Mouse (Mus musculus) lung, postnatal 14 days (tissue): ENCODE results near the gene Slc26a11.
A peak's percentile ranks its signal among the peaks of the same experiment; 100 is the strongest.
"Not testable (repeated sequence)": the region's sequence is repeated elsewhere in the genome, so short reads cannot be mapped to it uniquely, and the experiment has no call there.

Experiments used
- DNase-seq: peaks from one replicate; pipeline ENCODE4 v3.0.0; 2021

The Slc26a11 gene

DNA sequence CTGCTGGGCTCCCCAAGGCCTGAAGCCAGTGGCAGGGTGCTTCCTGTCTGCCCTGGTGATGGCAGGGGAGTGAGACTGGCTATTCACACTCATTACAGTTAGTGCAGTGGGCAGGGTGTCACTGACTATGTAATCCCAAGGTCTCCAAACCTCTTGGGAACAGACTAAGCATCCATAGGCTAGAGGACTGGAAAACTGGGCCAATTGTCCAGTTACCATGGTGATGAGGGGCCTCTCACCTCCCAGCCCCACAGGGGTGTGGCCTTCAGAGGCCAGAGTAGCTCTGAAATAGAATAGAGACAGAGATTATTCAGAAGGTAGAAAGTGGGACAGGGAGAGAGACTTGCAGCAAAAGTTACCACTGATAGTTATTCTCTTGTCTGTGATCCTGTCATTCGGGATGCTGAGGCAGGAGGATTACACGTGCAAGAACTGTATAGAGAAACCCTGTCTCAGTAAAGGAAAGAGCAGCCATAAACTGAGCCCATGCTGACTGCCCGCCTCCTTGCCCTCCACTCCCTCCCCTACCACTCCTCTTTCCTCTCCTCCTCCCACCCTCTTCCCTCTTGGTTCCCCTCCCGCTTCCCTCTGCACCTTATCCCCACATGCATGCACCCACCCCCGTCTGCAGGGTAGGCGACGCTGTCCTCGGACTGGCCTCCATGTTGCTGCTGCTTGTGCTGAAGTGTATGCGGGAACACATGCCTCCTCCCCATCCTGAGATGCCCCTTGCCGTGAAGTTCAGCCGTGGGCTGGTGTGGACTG lies 7.6 kb downstream of the Slc26a11 start:
- no peak for DNase-seq

- DNase-seq, result peak; percentile 79
Measured at GRCm38 (mm10) chr11:119363534-119364145, 8.3 kb downstream of the Slc26a11 start.

DNA sequence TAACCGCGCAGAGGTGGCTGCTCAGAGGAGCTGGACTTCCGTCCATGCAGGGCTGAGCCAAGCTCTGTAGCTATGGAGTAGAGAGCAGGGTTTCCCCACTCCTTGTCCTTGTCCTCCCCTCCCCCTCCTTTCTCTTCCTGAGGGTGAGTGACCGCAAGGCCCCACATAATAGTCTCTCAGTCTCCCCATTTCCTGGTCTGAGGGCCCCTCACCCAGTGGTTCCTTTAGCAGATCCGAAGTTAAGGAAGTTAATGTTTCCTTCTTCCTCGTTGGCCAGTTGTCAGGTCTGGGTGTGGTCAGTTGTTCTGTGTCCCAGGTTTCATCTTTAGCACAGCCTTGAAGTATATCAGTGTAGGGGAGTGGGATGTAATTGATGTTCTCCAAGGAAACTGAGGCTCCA lies 20.1 kb downstream of the Slc26a11 start:
- no peak for DNase-seq

- DNase-seq, result no peak
Measured at GRCm38 (mm10) chr11:119377326-119377725, 22.0 kb downstream of the Slc26a11 start.

DNA sequence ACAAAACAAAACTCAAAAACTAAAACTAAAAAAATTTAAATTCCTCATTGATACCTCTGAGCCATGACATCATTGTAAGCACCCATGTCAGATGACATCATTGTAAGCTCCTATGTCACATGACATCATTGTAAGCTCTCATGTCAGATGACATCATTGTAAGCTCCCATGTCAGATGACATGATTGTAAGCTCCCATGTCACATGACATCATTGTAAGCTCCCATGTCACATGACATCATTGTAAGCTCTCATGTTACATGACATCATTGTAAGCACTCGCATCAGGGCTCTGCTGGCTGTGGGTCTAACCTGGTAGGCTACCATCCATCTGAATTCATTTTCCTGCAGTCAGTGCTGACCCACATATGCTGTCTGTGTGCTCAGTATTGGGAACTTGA lies 23.2 kb downstream of the Slc26a11 start:
- DNase-seq, result no peak

GRCm38 (mm10) chr11:119381631-119382337 lies 26.4 kb downstream of the Slc26a11 start:
- DNase-seq, result no peak

DNA sequence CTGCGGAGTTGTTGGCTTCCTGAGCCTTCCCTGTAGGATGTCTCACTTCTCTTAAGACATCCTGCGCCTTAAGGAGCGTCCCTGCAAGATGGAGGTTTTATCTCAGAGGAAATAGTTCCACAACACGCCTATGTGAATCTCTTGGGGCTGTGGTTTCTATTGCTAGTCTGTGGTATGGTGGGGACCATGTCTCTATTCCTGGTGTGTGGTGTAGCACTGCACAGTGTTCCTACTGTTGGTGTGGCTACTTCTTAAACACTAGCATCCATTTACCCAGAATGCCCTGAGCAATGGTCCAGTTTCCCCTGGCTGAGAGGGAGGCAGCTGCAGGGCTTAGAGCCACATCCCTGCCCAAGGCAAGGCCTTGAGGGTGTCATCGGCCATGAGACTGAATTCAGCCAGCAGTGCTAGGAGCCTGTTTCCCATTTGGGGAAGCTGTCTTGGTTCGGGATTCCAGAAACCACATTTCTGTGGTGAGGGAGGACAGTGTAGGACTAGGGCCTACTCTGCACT lies 27.0 kb downstream of the Slc26a11 start:
- no peak for DNase-seq

GRCm38 (mm10) chr11:119384904-119385303 lies 29.5 kb downstream of the Slc26a11 start:
- DNase-seq, result no peak

GRCm38 (mm10) chr11:119386306-119386705 lies 30.9 kb downstream of the Slc26a11 start:
- no peak for DNase-seq

GRCm38 (mm10) chr11:119387273-119387672 lies 31.9 kb downstream of the Slc26a11 start:
- not testable (repeated sequence) for DNase-seq

DNA sequence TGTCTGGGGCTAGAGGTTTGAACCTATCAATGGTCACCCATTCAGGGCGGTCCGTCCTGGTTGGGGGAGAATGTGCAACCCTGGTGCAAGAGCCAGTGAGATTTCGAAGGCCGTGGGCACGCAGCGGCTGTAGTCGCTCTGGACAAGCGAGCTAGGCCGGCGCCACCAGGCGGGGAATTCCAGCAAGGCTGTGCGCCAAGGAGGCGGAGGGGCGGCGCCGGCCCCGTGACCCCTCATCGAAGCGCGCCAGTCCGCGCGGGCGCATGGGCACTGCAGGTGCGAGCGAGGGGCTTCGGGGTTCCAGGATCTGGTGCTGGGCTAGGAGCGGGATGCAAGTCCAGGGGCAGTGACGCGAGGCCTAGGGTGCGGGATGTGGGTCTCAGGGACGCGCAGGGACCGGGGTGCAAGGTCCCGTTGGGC lies 34.5 kb downstream of the Slc26a11 start:
- peak; percentile 85 for DNase-seq

GRCm38 (mm10) chr11:119390271-119391231 lies 35.2 kb downstream of the Slc26a11 start:
- peak; percentile 79 for DNase-seq

DNA sequence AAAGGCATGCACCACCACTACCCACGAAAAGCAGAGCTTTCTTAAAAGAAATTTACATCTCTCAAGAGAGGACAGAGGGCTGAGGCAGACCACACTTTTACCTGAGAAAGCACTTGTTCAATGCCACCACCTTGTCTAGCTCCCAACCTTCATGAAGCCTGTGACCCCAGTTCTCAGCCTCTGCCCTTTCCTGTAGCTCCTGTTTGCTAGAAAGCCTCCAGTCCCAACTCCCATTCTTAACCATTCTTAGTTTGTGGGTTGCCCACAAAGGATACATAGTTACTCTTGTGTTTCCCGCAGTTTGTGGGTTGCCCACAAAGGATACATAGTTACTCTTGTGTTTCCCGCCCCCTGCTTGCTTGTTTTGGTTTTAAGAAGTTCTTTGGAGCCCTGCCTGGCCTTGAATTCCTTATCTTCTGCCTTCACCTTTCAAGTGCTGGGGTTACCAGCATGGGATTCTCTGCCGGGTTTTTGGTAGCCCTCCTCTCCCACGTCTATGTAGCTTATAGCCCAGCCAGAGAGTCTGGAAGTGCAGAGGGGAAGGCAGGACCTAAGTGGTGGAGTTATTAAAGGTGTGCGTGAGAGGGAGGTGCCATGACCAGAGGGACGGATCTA lies 36.1 kb downstream of the Slc26a11 start:
- no peak for DNase-seq

DNA sequence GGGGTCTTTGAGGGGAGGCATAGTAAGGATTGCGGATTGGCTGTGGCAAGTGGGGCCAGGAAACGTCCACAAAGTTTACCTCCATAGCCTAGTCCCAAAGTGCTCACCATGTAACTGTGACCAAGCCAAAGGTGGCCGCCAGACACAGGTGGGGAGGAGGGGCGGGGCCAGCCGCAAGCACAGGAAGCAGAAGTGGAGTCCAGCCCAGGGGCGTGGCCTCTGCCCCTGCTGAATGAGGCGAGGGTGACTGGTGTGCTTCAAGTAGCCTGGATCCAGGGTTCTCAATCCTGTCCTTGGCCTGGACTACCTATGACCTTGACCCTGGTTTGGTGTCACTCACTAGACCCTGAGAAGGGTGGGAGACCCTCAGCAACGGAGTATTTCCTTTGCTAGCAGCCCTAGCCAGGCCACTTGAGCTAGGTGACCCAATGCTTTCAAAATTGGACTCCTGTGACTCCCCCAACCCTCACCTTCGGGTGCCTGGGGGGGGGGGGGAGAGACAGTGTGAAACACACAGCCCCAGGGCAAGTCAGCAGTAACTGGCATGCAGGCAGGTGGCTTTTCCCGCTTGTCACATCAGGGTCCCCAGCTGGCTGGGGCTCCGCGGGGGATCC lies 36.8 kb downstream of the Slc26a11 start:
- DNase-seq, result peak; percentile 80

GRCm38 (mm10) chr11:119392800-119393482 lies 37.6 kb downstream of the Slc26a11 start, which contains the start of gene Rnf213:
Rnf213 (plus strand) TSS chr11:119393100.
- DNase-seq, result peak; percentile 71

DNA sequence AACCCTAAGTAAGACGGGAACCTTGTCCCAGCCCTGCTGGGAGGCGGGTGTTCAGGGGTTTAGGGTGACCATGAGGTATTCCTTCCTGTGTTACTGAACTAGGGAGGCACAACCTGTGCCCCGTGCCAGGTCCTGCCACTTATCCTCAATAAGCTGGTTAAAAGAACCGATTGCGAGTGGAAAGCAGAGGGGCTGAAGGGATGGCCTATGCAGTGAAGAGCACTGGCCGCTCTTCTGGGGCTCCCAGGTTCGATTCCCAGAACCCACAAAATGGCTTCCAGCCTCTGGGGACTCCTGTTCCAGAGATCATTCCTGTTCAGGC lies 38.1 kb downstream of the Slc26a11 start:
- DNase-seq, result no peak

GRCm38 (mm10) chr11:119394210-119394609 lies 38.9 kb downstream of the Slc26a11 start:
- no peak for DNase-seq

DNA sequence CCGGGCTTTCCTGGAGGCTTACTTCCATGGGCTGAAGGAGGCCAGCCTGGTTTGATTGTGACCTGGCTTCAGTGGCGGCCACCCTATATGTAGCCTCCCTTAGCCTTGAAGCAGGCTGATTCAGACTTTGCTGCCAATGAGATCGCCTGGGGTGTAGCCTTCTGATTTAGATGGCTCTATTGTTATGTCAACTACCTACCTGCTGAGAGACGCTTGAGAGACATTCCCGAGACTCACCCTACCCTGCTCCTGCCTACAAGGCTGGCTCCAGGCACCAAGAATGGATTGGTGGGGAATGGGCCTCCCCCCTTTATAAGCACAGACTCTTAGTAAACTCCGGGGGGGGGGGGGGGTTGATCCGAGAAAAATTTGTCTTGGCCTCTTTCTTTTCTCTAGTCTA lies 40.0 kb downstream of the Slc26a11 start:
- no peak for DNase-seq

- no peak for DNase-seq
Measured at GRCm38 (mm10) chr11:119395931-119396330, 40.6 kb downstream of the Slc26a11 start.

DNA sequence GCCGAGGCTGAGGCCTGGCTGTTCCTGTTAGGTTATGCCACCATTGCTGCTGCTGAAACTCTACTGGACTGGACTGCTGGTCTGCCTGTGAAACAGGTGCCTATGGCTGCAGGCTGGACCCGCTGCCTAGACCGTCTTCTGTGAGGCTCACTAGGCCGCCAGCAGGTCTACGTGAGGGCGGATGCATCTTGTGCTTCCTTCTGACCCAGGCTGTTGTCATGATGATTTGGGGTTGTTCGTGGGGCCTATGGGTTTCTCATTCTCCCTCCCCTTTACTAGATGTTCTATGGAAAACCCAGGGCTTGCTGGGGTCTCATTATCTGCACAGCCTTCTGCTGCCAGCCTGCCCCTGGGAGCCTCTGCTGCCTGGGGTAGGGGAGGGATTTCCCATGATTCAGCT lies 41.1 kb downstream of the Slc26a11 start:
- DNase-seq, result no peak
